Mouse (Mus musculus) layer of hippocampus, adult 6 months (tissue): Measurements from ENCODE around the gene Fgf6. TPM values are rescaled to one million over a fixed set of nuclear protein-coding genes. Genes with fewer than 3 reads are reported as not detected.

Source experiments
- long read RNA-seq, 2 experiments: library from polyadenylated mRNA; unstranded; transcript quantifications; one replicate each; pipeline ENCODE4 v2.0.0; 2019 to 2020
- polyA plus RNA-seq: library from polyadenylated mRNA; unstranded; fragments of <200 nt; fragmentation: Nextera tagmentation; gene quantifications from 2 replicates; pipeline ENCODE4 v1.2.3, GENCODE M21; 2021

Gene Fgf6
- polyA plus RNA-seq: not detected in 2 replicates
- long read RNA-seq, experiment 1: 0 reads
- long read RNA-seq, experiment 2: 0 reads

GRCm38 (mm10) chr6:127014906-127015770 is at the start of gene Fgf6:
TSS of gene Fgf6 (plus strand) at chr6:127015586.

GRCm38 (mm10) chr6:127072817-127073216 is 57.4 kb downstream of the Fgf6 start, which contains the start of gene Fgf23:
TSS of gene Fgf23 (plus strand) at chr6:127072902.

Other genes with a start within 250 kb of the Fgf6 start
- gene Ndufa9, start 166.4 kb upstream of the Fgf6 start, polyA plus RNA-seq: 209 and 212 TPM in 2 replicates
- 0.06 and 0.13 TPM in 2 replicates for gene Akap3, start 162.5 kb upstream of the Fgf6 start, polyA plus RNA-seq
- 0.13 TPM in 1 of 2 replicates, not detected in the other for gene Dyrk4, start 93.7 kb upstream of the Fgf6 start, polyA plus RNA-seq
- gene Rad51ap1, start 76.0 kb upstream of the Fgf6 start, polyA plus RNA-seq: 1.1 and 1.8 TPM in 2 replicates
- 19.0 and 22.6 TPM in 2 replicates for gene D6Wsu163e, start 75.6 kb upstream of the Fgf6 start, polyA plus RNA-seq
- gene Fgf23, start 57.3 kb downstream of the Fgf6 start, polyA plus RNA-seq: not detected in 2 replicates
- gene Tigar, start 94.0 kb downstream of the Fgf6 start, polyA plus RNA-seq: 6.7 and 7.8 TPM in 2 replicates
- gene Ccnd2, start 136.6 kb downstream of the Fgf6 start, polyA plus RNA-seq: 71.1 and 78.3 TPM in 2 replicates